Mouse (Mus musculus) thymus, postnatal 25 days (tissue): Measurements from ENCODE around the gene Slc30a7.
"Not testable (repeated sequence)": the region's sequence is repeated elsewhere in the genome, so short reads cannot be mapped to it uniquely, and the experiment has no call there.

Experiments
- DNase-seq: peaks from one replicate; pipeline ENCODE4 v3.0.0; 2022

The Slc30a7 gene

GRCm38 (mm10) chr3:115941464-115941863 is 65.7 kb downstream of the Slc30a7 start:
- no peak for DNase-seq

GRCm38 (mm10) chr3:115940510-115940909 is 66.7 kb downstream of the Slc30a7 start:
- DNase-seq, result no peak

- DNase-seq, result no peak
These were observed 69.4 kb downstream of the Slc30a7 start for GRCm38 (mm10) chr3:115937807-115938206.

GRCm38 (mm10) chr3:115936734-115937599 is 70.2 kb downstream of the Slc30a7 start:
- DNase-seq, result peak; percentile 78

- peak; percentile 35 for DNase-seq
These were observed 73.7 kb downstream of the Slc30a7 start for GRCm38 (mm10) chr3:115933293-115934186.

GRCm38 (mm10) chr3:115931701-115932100 is 75.5 kb downstream of the Slc30a7 start:
- DNase-seq, result no peak

- no peak for DNase-seq
These were observed 80.7 kb downstream of the Slc30a7 start for GRCm38 (mm10) chr3:115926531-115926930.

- no peak for DNase-seq
These were observed 82.6 kb downstream of the Slc30a7 start for GRCm38 (mm10) chr3:115924401-115925190.

GRCm38 (mm10) chr3:115907406-115907805 is 99.8 kb downstream of the Slc30a7 start:
- not testable (repeated sequence) for DNase-seq

GRCm38 (mm10) chr3:115905567-115905966 is 101.6 kb downstream of the Slc30a7 start:
- no peak for DNase-seq

- DNase-seq, result no peak
These were observed 102.1 kb downstream of the Slc30a7 start for GRCm38 (mm10) chr3:115905067-115905466.

- no peak for DNase-seq
These were observed 104.8 kb downstream of the Slc30a7 start for GRCm38 (mm10) chr3:115902301-115902956.

GRCm38 (mm10) chr3:115898354-115898948 is 108.8 kb downstream of the Slc30a7 start:
- DNase-seq, result no peak

- no peak for DNase-seq
These were observed 114.0 kb downstream of the Slc30a7 start for GRCm38 (mm10) chr3:115893166-115893565.

GRCm38 (mm10) chr3:115892341-115892740 is 114.9 kb downstream of the Slc30a7 start:
- no peak for DNase-seq
